Mouse (Mus musculus) midbrain, postnatal 0 days (tissue): ENCODE results near the gene Ucn2. TPM values are rescaled to one million over a fixed set of nuclear protein-coding genes. Genes with fewer than 3 reads are reported as not detected.

Experiments
- ATAC-seq: fragments of 200-750 bp; cut with Nextera tagmentation; 2 replicates; pipeline ENCODE4 v1.8.0; 2017; ENCODE audit warnings: moderate number of reproducible peaks, mild to moderate bottlenecking, moderate TSS enrichment, moderate library complexity; ENCODE audit not compliant: low FRiP score
- DNase-seq: peaks from one replicate; pipeline ENCODE4 v3.0.0-alpha.2; 2015; ENCODE audit warnings: low spot score
- H3K27ac ChIP-seq: fragments of 300-500 bp; sonication (generic); 2 replicates; pipeline ENCODE4 v1.5.1; 2014; ENCODE audit warnings: low read depth, mild to moderate bottlenecking, low read length, mixed read lengths
- H3K27me3 ChIP-seq: fragments of 300-500 bp; sonication (generic); 2 replicates; pipeline ENCODE4 v1.6.1; 2014; ENCODE audit warnings: low read length, control low read depth, mixed read lengths; ENCODE audit not compliant: insufficient read depth
- H3K36me3 ChIP-seq: fragments of 300-500 bp; sonication (generic); 2 replicates; pipeline ENCODE4 v1.6.1; 2014; ENCODE audit warnings: low read length, control low read depth, mixed read lengths; ENCODE audit not compliant: insufficient read depth
- H3K4me1 ChIP-seq: fragments of 300-500 bp; sonication (generic); 2 replicates; pipeline ENCODE4 v1.6.1; 2014; ENCODE audit warnings: mild to moderate bottlenecking, control low read depth, antibody characterized with exemption, low read length, mixed read lengths; ENCODE audit not compliant: insufficient read depth
- H3K4me2 ChIP-seq: fragments of 300-500 bp; sonication (generic); 2 replicates; pipeline ENCODE4 v1.6.1; 2014; ENCODE audit warnings: low read depth, mild to moderate bottlenecking, low read length, mixed read lengths; ENCODE audit not compliant: poor library complexity, severe bottlenecking
- H3K4me3 ChIP-seq: fragments of 300-500 bp; sonication (generic); 2 replicates; pipeline ENCODE4 v1.5.1; 2014; ENCODE audit warnings: low read depth, mild to moderate bottlenecking, low read length, moderate library complexity
- H3K9ac ChIP-seq: fragments of 300-500 bp; sonication (generic); replicated peaks from 2 replicates; pipeline ENCODE4 v1.6.1; 2014; ENCODE audit warnings: mild to moderate bottlenecking, low read length, moderate library complexity, mixed read lengths; ENCODE audit not compliant: poor library complexity, severe bottlenecking
- H3K9me3 ChIP-seq: fragments of 300-500 bp; sonication (generic); 2 replicates; pipeline ENCODE4 v1.6.1; 2016; ENCODE audit warnings: low read length, control low read depth
- CTCF ChIP-seq: IDR thresholded peaks from 2 replicates; pipeline ENCODE4 v1.5.1; 2016; ENCODE audit warnings: antibody characterized with exemption, mild to moderate bottlenecking
- WGBS: fragments of 180-500 bp; shearing (Covaris S2); extraction: QIAGEN DNeasy Blood & Tissue Kit; methylation state at CpG from one replicate; pipeline ENCODE4 v1.1.7; 2014; 5-methylcytosine and 5-hydroxymethylcytosine counted together
- polyA plus RNA-seq: library from polyadenylated mRNA; unstranded; fragments of >200 nt; fragmentation: Nextera tagmentation; extraction: Ambion mirVana; gene quantifications from 2 replicates; pipeline ENCODE4 v1.2.1, GENCODE M21; 2015
- total RNA-seq: library from RNA; depleted of rRNA; stranded (reverse); fragments of >200 nt; gene quantifications from 2 replicates; pipeline ENCODE4 v1.2.3, GENCODE M21; 2014

Gene Ucn2
- total and polyA plus RNA-seq, 2 experiments from 2014 or later, result not detected

DNA sequence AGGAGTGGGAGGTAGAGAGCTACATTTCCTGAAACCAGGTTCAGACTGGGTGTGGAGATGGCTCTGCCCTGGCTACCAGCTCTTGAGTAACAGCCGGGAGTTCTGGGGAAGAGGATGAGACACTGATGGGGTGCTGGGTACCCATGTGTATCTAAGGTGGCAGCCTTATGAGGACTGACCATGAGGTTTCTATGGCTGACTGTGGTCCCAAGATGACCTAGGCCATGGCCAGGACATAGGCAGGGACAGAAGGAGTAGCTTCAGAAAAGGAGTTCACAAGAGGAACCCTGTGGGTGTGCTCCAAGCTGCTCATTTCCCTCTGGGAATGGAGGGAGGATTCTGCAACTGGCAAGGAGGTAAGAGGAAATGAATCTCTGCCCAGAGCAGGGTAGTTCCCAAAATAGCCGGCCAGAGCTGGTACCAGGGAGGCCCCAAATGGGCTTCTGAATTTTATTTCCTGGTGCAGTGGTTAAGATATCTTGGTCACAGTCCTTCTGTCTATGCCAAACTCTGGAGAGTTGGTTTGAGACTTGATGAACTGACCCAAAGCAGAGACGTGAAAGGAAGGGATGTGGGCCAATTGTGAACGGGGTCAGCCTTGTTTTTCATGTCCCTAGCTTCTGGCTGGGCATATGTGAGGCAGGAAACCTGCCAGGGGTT is 4.1 kb downstream of the Ucn2 start:
- no peak overlapping the region for H3K4me2 ChIP-seq
- no peaks in the 10 kb centered on the region for H3K27me3 ChIP-seq
- H3K9ac ChIP-seq, result no peak overlapping the region
- H3K9me3 ChIP-seq, result no peaks in the 10 kb centered on the region
- no peak for TF ChIP-seq CTCF
- H3K4me1 ChIP-seq, result peaks cover 6% of the 10 kb centered on the region; the same call in 1 of the 2 replicates
- H3K4me3 ChIP-seq, result no peak overlapping the region
- WGBS, result 79% methylated on average over 4 of the region's 4 CpGs
- DNase-seq, result no peak
- no peaks in the 10 kb centered on the region for H3K36me3 ChIP-seq
- H3K27ac ChIP-seq, result no peak overlapping the region
- ATAC-seq, result no peak

DNA sequence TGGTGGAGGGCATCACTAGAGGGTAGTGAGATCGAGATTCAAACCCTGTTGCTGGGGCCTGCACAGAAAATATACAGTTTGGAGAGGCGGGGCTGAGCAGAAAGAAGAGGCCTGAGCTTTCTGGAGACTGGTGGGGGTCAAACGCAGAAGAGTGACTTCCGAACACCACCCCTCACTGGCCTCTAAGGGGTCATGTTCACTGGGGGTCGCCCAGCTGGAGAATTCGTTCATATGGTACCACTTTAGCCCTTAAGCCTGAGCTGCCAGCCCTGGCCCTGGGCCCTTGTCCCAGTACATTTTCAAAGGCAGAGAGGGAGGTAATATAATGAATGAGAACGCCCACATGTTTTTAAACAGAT is 4.6 kb downstream of the Ucn2 start:
- ATAC-seq (no peak), DNase-seq (no peak)
- no peaks in the 10 kb centered on the region for H3K27me3 ChIP-seq
- 76% methylated on average over 7 of the region's 7 CpGs for WGBS
- no peaks in the 10 kb centered on the region for H3K36me3 ChIP-seq
- H3K4me3 ChIP-seq, result no peak overlapping the region
- H3K9ac ChIP-seq, result no peak overlapping the region
- peak overlapping the region; percentile 72; the same call in 1 of the 2 replicates for H3K27ac ChIP-seq
- no peak overlapping the region for H3K4me2 ChIP-seq
- peaks cover 6% of the 10 kb centered on the region; the same call in 1 of the 2 replicates for H3K4me1 ChIP-seq
- H3K9me3 ChIP-seq, result no peaks in the 10 kb centered on the region
- no peak for TF ChIP-seq CTCF

DNA sequence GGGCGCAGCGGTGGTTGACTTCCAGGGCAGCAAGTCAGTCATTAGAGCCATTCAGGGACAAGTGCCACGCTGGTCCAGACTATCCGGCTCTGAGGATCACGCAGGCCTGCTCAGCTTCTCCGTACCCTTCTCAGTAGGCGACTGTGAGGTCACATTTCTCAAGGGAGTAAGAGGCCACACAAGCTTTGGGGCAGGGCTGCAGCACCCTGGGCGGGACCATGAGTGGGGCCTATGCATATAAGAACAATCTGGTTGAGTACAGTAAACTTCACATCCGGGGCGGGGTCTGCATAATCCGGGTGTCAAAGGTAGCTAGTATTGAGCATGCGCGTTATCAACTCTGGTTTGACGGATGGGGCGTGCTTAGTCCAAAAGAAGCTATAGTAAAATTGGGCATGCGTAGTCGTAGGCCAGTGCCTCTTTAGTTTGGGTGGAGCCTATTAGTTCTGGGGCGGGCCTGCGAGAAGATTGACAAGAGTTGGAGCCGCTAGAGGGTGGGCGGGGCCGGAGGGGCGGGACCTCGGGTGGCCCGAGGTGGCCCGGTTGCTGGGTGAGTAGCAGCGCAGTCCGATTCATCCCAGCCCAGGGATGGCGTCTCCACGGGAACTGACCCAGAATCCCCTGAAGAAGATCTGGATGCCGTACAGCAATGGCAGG is 5.7 kb downstream of the Ucn2 start, which contains the start of gene Pfkfb4:
Pfkfb4 (plus strand) TSS at position 351 of the 657 bp plus-strand sequence.
- no peaks in the 10 kb centered on the region for H3K27me3 ChIP-seq
- under 1% methylated on average over 31 of the region's 31 CpGs for WGBS
- H3K27ac ChIP-seq, result peak within 1 kb of the TSS; percentile 74

DNA sequence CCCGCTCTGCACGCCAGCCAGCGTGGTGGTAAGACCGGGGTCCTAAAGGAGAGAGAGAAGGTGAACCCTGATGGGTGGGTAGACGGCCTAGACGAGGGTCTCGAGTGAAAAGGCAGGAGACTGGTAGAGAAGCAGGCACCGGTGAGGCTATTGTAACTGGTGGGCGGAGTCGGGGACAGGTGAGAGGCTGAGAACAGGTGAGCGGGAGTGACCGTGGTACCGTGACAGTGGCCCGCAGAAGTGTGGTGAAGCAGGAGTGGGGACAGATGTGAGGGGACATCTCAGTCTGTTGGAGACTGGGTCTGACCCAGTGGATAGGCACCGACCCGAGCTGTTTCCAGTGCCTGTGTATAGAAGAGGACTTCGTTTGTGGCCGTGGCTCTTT is 6.3 kb downstream of the Ucn2 start:
- TF ChIP-seq CTCF, result no peak
- 6% methylated on average over 18 of the region's 18 CpGs for WGBS
- no peak for ATAC-seq
- peak overlapping the region; percentile 58 for H3K4me3 ChIP-seq
- H3K9ac ChIP-seq, result peak overlapping the region; percentile 70
- no peak for DNase-seq
- peak overlapping the region; percentile 83 for H3K4me2 ChIP-seq
- H3K36me3 ChIP-seq, result no peaks in the 10 kb centered on the region
- peak overlapping the region; percentile 74 for H3K27ac ChIP-seq
- no peaks in the 10 kb centered on the region for H3K27me3 ChIP-seq
- H3K9me3 ChIP-seq, result no peaks in the 10 kb centered on the region
- H3K4me1 ChIP-seq, result peaks cover 6% of the 10 kb centered on the region; the same call in 1 of the 2 replicates

More for the DNA sequence above, 5.7 kb downstream of the Ucn2 start, which contains the start of gene Pfkfb4:
- no peak for TF ChIP-seq CTCF
- peak within 1 kb of the TSS; percentile 83 for H3K4me2 ChIP-seq
- no peaks in the 10 kb centered on the region for H3K36me3 ChIP-seq
- H3K4me1 ChIP-seq, result peaks cover 6% of the 10 kb centered on the region; the same call in 1 of the 2 replicates
- no peaks in the 10 kb centered on the region for H3K9me3 ChIP-seq
- H3K4me3 ChIP-seq, result peak within 1 kb of the TSS; percentile 58
- DNase-seq, result peak; percentile 100
- peak within 1 kb of the TSS; percentile 70 for H3K9ac ChIP-seq
- ATAC-seq, result peak; percentile 95

DNA sequence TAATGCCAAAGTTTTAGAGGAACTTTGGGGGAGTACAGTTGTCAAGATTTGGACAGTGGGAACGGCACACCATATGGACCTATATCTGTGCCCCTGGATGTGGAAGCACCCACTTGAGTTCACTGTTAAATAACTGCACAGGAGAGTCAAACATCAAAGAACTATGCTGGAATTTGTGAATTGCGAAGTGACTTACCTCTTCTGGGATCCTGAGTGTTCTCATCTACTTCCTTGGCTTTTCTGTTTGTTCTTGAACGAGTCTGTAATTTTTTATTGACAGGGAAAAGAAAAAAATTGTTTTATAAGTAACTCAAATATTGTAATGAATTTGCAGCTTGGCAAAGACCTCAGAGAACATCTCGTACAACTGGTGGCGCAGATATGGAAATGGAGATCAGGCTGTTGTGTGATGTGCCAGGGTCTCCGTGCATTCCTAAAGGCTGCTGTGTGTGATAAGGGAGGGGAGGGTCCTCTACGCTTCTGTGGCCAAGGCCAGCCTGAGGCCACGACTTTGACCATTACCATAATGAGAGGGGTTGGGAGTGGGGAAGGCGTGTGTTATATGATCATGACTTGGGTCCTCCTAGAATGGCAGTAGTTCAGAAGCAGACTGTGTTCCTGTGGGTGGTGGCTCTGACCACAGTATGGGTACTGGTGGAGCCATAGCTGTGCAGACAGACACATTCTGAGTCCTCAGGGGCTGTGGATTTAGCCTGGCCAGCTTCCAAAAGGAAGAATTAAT is 7.0 kb downstream of the Ucn2 start:
- Histone ChIP-seq H3K4me2 (peak overlapping the region; percentile 83), H3K36me3 (no peaks in the 10 kb centered on the region), H3K27ac (no peak overlapping the region), H3K9ac (peak overlapping the region; percentile 70), H3K9me3 (no peaks in the 10 kb centered on the region), H3K4me3 (peak overlapping the region; percentile 58), H3K4me1 (peaks cover 6% of the 10 kb centered on the region; the same call in 1 of the 2 replicates), H3K27me3 (no peaks in the 10 kb centered on the region)
- TF ChIP-seq CTCF, result no peak
- no peak for ATAC-seq
- whole genome bisulfite sequencing, result 84% methylated on average over 9 of the region's 9 CpGs
- no peak for DNase-seq
